Mouse (Mus musculus) embryonic fibroblast, embryonic 13.5 days (primary cell): ENCODE results near the gene Ube4b.

Source experiments
- CTCF ChIP-seq: IDR thresholded peaks from 2 replicates; pipeline ENCODE4 v1.5.1; 2011; ENCODE audit warnings: mild to moderate bottlenecking, control low read depth, low read length, moderate library complexity, borderline replicate concordance; ENCODE audit not compliant: insufficient read depth
- POLR2A ChIP-seq: IDR thresholded peaks from 2 replicates; pipeline ENCODE4 v1.6.1; 2011; ENCODE audit warnings: low read depth, mild to moderate bottlenecking, control low read depth, low read length, moderate library complexity

GRCm38 (mm10) chr4:149381001-149381400, 45.5 kb downstream of the Ube4b start:
- TF ChIP-seq CTCF (no peak), POLR2A (no peak)
